Mouse (Mus musculus): ENCODE data around the gene Nkx2-9.

GRCm38 (mm10) chr12:56611504-56612348 lies 1.4 kb downstream of the Nkx2-9 start:
- TF ChIP-seq CTCF (IDR thresholded peaks at IDR 0.05; ENCODE audit: borderline replicate concordance, extremely low read depth, insufficient read depth, insufficient read length) (0 out of 2 replicates have a peak, but pooled peaks have one; percentile 0), POLR2A (IDR thresholded peaks at IDR 0.05; ENCODE audit: borderline replicate concordance, extremely low read depth, insufficient read depth, insufficient read length, poor library complexity, severe bottlenecking) (no peak)
